Mouse (Mus musculus) inflammation-experienced regulatory T-cells, adult 6 months (primary cell): Measurements from ENCODE around the gene Kcnk3. TPM values are rescaled to one million over a fixed set of nuclear protein-coding genes. Genes with fewer than 3 reads are reported as not detected.
A peak's percentile ranks its signal among the peaks of the same experiment; 100 is the strongest.

Experiments used
- ATAC-seq: one replicate; pipeline ENCODE4 v1.8.0; 2017
- polyA plus RNA-seq, 3 experiments: library from polyadenylated mRNA; unstranded; fragments of 100-300 nt; shearing (Covaris generic); gene quantifications; one replicate each; pipeline ENCODE4 v1.2.1; 2017

The Kcnk3 gene
- polyA plus RNA-seq, 3 experiments from 2014 or later = 0.09 TPM; not detected in 2

DNA sequence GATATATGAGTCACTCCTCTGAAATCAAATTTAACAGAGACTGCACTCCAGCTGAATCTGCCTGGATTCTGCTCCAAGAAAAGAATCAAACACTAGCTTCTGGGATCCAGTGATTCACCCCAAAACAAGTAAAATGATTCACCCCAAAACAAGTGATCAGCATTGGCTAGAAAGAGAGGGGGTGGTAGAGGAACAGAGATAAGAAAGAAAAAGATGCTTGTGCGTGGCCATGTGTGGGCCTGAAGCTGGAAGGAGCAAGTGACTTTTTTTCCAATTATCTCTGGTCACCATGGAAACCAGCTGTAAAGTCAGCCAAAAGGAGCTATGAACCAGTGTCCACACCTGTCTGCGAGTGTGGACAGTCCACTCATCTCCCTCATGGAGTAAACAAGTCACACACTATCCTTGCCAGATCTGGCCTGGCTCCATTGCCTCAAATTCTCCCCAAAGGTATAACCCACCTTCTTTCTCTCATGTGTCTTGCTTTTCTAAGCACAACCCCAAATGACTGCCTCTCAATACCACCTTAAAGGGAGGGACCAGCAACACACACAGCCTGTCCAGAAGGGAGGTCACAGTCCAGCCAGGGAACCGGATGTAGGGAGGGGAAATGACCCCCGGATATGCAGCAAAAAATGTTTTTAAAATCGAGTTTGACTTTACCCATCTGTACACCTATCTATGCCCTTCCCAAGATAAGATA is 55.7 kb downstream of the Kcnk3 start:
- no peak for ATAC-seq

DNA sequence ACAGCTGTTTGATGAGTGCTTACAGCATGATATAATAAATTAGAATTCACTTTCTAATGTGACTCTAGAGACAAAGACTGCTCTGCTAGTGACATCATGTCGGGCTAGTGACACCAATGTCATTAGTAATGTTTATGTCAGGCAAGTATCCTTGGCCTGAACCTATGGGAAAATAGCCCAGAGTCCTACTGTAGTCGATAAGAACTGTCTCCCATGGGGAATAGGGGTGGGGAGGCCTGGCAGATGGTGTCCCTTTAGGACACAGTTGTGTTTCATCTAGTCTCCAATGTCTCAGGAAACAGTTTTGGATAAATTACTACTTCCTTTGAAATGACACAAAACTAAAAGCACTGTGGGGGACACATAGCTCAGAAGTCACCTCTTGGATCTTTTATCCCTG is 58.1 kb downstream of the Kcnk3 start:
- ATAC-seq = no peak

DNA sequence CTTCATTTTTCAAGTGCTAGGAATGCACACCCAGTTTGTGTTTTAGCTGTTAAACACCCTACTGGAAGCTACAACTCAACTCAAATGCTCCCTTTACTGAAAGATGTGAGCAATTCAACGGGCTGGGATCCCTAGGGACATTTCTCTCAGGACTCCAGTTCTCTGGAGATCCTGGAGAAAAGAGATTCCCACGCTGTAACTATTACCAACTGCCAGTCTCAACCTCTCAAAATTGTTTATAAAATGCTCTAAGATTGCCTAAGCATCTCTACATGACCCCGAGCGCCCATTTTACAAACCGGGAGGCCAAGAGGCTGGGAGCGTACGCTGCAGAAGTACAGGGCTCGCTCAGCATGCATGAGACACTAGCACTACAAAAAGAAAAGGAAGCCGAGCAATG is 59.4 kb downstream of the Kcnk3 start:
- ATAC-seq = no peak

DNA sequence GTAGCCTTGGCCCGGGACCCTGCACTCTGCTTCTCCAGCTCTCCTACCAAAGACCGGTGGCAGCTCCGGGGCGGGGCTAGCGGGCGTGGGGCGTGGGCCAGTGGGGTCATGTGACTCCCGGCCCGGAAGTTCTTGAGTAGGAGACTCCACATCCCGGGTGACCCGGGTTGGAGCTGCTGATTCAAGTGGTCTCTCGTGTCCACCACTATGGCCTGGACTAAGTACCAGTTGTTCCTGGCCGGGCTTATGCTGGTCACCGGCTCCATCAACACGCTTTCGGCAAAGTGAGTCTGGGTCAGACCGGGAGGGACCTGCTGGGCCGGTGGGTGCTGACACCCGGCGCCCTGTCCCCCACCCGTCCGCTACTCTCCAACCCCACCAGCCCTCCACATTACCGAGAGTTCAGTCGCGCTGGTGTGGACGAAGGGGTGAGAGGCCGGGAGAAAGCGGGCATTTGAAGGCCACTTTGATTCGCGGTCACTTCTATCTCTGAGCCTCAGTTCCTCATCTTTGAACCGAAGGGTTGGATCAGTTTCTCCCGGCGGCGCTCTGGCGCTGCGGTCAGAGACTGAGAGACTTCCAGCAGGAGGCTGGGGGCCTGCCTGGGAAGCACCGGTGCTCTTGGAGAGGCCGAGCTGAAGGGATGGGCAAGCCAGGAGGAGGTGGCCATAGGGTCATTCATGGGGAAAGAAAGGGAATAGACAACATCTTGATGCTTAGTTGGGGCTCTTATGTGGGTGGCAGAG is 60.0 kb downstream of the Kcnk3 start, which contains the start of gene Slc35f6:
TSS of gene Slc35f6 (plus strand) at position 119 of the 746 bp plus-strand sequence.
- peak; percentile 98 for ATAC-seq

DNA sequence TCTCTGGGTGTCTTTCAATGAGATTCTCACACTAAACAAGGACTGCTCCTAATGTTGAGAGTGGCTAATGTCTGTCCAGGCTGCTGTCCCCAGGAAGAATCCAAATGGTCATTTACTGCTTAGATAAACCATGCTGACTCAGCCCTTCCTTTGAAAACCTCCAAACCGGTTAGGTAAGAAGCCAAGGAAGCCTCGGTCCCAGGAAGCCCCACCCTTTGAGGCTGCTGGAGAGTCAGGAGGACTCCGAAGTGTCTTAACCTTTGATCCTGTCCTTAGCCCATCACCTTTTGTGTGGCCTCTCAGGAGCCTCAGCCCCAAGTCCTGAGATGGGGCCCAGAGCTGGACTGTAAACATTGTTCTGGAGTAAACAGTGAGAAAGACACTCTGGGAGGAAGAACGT is 61.6 kb downstream of the Kcnk3 start:
- ATAC-seq = no peak

DNA sequence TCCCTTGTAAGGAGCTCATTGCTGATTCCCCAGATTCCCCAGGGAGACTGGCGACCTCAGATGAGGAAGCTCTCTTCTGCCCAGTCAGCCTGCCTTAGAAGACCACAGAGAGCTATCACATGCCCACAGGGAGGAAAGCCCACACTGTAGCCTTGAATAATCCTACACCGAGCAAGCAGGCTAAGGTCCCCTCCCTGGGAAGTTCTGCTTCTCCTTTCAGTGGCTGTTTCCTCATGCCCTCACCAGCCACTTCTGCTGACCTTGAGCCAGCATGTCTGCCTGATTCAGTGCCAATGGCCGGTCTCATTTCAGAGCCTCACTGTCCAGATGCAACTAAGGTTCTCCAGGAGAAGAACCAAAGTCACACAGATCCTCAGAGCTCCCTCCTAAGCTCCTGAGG is 62.8 kb downstream of the Kcnk3 start:
- no peak for ATAC-seq

DNA sequence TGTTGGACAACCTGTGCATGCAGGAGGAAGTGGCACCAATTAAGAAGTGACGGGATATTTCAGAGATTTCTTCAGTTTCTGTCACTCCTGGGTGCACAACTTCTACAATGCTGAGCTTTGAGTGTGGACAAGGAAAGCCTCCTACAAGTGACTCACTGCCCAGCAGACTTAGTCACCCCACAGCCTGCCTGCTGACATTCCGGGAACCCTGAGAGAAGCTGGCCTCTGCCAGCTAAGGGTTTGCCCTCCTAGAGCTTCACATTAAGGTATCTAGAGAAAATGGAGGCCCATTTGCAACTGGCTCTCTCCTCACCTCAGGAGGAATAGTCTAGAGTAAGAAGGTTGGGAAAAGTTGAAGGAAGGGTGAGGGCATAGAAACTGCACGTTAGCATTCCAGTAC is 63.6 kb downstream of the Kcnk3 start:
- no peak for ATAC-seq

DNA sequence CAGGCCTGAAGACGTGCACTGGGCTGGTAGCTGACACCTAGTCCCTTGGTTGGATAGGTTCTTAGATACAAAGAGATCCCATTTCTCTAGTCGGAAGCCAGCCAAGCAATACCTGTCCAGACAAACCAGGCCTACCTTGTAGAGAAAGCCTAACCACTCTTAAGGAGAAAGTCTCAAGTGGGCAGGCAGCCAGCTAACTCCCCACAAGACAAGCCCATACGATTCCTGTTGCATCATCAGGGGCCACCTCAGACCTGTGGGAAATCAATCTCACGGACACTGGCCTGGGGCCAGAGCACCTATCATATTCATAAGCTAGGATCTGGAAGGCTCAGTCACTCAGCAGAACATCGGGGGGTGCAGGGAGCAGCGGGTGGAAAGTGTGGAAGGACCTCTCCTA is 65.3 kb downstream of the Kcnk3 start:
- no peak for ATAC-seq

DNA sequence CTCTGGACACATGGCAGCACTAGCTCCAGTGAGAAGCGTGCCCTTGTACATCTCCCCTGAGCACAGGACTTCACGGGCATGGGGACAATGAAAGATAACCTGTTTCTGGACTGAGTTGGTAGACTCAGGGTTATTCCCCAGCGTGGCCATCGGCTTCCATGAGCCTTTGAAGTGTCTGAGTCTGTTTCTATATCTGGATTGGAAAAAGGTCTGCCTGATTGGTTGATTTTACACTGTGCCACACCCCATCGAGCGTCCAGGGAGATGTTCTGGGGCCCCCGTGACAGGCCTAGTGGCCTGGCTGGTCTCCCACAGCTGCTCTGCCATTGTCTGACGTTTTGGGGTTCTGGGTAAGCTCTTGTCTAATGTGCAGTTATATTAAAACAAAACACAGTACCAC is 67.1 kb downstream of the Kcnk3 start:
- ATAC-seq = no peak

DNA sequence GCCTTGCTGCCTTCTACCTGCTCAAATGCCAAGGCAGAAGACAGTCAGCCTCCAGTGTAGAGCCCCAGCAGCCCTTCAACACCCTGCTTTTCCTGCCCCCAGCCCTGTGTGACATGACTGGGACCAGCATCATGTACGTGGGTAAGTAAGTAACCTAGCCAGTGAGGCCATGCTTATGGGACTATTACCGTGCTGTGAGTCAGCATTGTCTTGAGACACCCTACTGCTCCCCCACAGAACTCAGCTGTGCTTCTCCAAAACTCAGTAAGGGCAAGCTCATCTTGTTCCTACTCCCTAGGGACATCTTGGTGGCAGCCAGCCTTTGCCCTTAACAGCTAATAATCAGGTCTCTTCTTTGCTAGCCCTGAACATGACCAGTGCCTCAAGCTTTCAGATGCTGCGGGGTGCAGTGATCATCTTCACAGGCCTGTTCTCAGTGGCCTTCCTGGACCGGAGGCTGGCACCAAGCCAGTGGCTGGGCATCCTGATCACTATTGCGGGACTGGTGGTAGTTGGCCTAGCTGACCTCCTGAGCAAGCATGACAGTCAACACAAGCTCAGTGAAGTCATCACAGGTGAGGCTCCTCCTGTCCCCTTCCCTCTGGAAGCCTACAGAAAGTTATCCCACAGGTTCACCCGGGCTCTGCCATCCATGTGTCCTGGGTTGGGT is 67.7 kb downstream of the Kcnk3 start:
- ATAC-seq = no peak

DNA sequence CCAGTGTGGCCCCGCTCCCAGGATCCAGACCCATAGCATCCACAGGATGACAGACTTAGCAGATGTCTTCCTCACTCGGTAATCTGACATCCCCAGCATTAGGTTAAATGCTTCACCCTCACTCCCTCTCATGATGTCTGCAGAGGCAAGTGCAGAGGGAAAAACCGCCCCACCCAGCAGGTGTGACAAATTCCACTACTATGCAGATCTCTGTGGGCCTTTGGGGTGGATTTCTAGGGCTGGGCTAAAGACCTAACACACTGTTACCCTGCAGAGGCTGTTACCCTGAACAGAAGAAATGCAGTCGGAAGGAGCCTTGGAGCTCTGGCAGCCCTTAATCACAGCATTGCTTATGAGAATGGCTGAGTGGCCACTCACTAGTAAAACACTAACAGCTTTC is 71.1 kb downstream of the Kcnk3 start:
- no peak for ATAC-seq

DNA sequence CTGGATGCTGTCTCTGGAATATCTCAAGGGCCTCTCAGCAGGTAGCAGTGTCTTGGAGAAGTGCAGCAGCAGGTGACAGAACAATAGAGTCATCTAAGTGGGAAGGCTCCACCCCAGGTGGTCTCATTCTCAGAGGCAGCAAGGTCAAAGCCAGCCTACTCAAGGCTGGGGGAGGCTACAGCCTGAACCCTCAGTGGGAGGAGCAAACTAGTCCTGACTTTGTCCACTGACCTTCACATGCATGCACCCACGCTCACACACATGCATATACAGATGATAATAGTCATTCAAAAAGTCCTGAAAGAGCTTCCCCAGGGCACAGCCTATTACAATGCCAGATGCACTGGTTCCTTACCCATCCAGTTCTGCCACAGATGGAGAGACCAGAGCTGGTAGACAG is 72.3 kb downstream of the Kcnk3 start:
- no peak for ATAC-seq

DNA sequence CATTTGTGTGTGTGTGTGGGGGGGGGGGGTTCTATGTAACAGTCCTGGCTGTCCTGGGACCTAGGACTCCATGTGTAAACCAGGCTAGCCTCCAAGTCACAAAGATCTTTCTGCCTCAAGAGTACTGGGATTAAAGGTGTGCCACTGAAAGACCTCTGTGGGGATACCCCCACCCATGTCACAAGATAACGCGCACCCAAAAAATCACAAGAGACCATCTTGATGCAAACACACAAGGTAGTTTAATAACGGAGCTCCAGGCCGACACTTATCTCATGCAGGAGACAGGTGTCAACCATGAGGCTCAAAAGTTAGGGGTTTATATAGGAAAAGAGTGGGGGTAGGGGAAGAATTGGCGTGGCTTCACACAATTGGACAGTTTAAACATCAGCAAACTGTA is 72.8 kb downstream of the Kcnk3 start:
- ATAC-seq = no peak

DNA sequence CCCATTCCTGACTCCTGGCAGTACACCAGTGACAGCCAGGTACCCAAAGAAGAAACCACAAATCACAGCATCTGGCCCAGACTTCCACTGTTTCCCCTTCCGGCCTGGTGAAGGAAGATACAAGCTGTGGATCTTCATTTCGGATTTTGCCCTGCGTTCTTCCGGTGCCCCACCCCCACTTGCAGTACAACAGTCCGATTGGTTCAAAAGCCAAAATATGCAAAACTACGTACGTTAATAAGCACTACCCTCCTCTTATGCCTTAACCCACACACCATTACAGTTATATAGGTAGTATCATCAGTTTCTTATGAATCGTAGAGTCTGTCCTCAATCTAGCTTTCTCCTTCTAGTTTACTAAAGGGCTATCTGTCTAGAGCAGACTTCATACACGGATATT is 77.4 kb downstream of the Kcnk3 start:
- no peak for ATAC-seq

DNA sequence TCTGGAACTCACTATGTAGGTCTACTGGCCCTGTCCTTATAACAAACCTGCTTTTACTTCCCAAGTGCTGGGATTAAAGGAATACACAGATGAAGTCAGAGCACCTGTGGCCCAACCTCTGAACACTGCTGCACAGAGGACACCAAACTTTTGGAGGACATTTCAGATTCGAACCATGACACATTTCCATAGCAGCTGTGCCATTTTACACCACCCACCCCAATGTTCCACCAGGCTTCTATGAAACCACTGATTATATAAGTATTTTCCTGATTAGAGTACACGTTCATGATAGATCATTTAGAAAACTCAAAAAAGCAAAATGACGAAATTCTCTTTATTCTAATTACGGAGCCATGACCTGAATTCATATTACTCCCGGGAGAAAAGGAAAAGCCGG is 78.0 kb downstream of the Kcnk3 start:
- no peak for ATAC-seq

DNA sequence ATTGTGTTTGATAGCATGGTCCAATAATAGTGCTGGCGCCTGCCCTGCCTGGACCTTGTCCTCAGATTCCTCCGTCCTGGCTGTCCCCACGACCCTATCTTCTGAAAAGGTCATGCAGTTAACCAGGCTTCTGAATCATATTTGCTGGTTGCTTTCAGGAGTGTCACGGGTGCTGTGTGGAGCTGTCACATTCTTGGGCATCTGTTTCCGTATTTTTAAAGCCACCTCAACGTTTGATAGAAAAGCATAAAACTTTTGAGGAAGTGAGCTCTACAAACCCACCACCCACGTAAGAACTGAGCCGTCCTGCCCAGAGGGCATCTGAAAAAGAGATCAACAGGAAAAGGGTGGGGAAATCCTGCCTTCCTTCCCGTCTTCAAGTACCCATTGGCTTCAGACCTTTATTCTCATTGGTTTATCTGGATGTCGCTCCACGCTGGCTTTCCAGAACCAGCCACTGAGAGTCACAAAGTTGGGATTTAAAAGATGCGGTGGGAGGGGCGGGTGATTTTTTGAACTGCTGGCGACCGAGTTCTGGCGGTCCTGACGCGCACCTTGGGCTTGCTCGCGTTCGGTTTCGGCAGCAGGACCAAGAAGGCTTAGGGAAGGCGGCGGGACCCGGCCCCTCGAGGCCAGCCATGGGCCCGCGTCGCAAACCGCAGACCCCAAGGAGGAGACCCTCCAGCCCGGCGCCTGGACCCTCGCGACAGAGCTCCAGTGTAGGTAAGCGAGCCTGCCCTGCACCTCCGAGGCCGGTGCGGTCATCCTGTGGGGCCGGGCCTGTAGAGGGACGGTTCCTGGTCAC is 78.6 kb downstream of the Kcnk3 start, which contains the start of gene Cenpa:
TSS of gene Cenpa (plus strand) at position 387 of the 805 bp plus-strand sequence.
- ATAC-seq = peak; percentile 98

DNA sequence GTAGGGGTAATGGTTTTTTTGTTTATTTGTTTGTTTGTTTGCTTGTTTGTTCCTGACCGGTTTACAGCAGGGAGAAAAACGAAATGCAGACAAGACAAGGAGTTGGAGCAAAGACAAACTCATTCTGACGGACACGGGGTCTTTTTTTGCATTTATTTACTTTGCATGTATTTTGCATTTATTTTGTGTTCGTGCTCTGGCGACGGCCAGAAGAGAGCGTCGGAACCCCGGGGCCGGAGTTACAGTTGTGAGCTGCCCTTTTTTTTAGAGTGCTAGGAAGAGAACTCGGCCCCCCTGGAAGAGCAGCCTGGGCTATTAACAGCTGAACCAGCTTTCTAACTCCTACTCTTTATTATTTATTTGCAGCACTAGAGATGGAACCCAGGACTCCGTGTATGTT is 79.2 kb downstream of the Kcnk3 start:
- no peak for ATAC-seq

DNA sequence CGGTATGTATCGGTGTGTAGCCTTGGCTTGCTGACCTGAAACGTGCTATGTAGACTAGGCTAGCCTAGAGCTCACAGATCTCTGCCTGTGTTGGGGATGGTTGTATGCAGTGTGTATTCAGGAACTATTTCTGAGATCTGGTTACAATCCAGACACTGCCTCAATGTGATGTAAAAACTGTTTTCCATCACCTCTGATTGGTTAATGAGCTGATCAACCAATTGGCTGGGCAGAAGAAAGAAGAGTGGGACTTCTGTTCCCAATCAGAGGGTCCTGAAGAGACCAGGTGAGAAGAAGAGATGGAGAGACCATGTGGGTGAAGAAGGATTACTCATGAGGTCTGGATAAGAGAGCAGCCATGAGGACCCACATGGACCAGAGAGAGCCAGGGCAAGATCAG is 79.7 kb downstream of the Kcnk3 start:
- ATAC-seq = no peak

DNA sequence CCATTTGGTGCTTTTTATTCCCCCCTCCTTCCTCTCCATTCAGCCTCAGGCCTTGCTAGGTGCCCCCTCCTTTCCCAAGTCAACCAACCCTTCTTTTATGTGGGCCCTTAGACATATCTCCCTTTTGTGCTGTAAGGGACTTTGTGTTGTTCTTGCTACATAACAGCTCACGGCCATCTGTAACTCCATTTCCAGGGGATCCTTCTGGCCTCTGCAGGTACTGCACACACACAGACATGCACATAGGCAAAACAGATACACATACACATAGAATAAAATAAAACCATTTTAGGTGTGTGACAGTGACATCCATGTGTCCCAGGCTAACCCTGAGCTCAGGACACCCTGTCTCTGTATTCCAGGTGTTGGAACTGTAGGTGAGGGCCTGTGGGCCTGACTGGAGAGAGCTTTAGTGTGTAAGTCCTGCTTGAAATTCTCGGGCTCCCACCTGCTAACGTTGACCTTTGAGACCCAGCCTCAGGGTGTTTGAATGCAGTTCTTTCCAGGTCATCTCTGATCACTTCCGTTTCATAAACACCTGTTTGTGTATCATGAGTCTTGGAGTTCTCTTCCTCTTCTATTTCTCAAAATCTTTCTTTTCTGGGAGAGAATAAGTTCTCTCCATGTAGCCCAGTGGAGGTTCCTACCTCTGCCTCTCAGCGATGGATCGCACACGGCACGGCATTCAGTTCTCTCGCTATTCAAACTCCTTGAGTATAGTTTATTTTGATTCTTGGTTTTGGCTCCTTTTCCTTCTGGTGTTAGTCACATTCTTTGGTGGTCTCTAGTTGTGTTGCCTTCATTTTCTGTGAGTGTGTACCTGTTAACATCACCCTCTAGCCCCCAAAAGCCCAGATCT is 80.9 kb downstream of the Kcnk3 start:
- ATAC-seq = no peak

DNA sequence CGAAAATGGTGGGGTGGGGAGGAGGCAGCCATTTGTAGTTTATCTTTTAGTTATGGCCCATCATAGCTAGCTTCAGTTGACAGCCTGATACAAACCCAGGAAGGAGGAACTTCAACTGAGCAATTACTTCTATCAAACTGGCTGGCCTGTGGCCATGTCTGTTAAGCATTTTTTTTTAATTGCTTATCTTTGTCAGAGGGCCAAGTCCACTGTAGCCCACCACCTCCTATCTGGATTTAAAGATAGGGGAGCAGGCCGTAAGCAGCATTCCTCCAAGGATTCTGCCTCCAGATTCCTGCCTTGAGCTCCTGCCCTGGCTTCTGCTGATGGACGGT is 81.5 kb downstream of the Kcnk3 start:
- no peak for ATAC-seq

DNA sequence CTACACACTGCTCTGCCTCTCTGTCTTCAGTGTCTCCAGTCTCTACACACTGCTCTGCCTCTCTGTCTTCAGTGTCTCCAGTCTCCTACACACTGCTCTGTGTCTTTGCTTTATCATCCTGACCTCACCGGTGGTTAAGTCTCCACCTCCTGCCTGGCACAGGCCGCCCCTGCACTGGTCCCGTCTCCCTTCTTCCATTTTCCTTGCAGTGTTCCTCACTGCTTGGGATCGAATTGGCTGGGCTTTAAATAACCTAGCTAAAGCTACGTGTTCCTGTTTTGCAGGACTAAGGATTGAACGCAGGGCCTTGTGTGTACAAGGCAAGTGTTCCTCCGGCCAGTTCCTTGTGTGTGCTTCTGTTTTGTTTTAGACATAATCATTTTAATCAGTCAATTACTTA is 82.1 kb downstream of the Kcnk3 start:
- no peak for ATAC-seq

DNA sequence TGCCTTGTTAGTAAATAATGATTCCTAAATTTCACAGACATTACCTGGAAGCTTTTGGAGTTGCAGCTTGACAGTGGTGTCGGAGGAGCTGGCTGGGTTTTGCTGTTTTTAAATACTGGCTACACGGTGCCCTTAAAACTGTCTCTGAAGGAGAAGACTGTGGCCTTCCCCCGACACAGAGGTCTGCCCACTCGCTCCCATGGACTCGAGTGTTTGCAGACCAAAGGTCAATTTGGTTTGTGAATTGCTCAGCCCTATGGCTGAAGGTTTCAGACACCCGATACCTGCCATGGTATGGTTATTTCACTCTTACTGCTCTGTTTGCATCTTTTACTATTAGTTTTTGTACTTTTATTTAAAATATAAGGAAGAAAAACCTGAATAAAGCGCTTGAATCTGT is 86.0 kb downstream of the Kcnk3 start:
- ATAC-seq = no peak
